Mouse (Mus musculus): ENCODE results near the gene Ano6.

- TF ChIP-seq CTCF (IDR thresholded peaks at IDR 0.05; ENCODE audit: extremely low read depth, insufficient read depth, insufficient read length, insufficient replicate concordance) (no peak), POLR2A (IDR thresholded peaks at IDR 0.05; ENCODE audit: low read depth, low read length) (no peak)
Measured at GRCm38 (mm10) chr15:95833292-95833691, 42.6 kb downstream of the Ano6 start.

Data from spleen, adult 2 months (tissue).